Mouse (Mus musculus) E14TG2a.4 (cell line): Measurements from ENCODE around the gene Ntmt1.

ENCODE experiments used
- H3K27me3 ChIP-seq: 2 replicates; pipeline ENCODE4 v1.6.1; 2014; ENCODE audit warnings: low read length, control low read depth; ENCODE audit not compliant: insufficient read depth
- H3K36me3 ChIP-seq: 2 replicates; pipeline ENCODE4 v1.6.1; 2014; ENCODE audit warnings: low read length, control low read depth; ENCODE audit not compliant: insufficient read depth
- H3K4me1 ChIP-seq: replicated peaks from 2 replicates; pipeline ENCODE4 v1.6.1; 2014; ENCODE audit warnings: low read depth, low read length, control low read depth
- H3K4me3 ChIP-seq: replicated peaks from 2 replicates; pipeline ENCODE4 v1.5.1; 2014; ENCODE audit warnings: mild to moderate bottlenecking, low read length
- H3K9me3 ChIP-seq: 2 replicates; pipeline ENCODE4 v1.6.1; 2014; ENCODE audit warnings: low read length, control low read depth
- CTCF ChIP-seq: conservative IDR thresholded peaks from 2 replicates; pipeline ENCODE4 v1.5.1; 2014; ENCODE audit warnings: low read length
- NANOG ChIP-seq: IDR thresholded peaks from 2 replicates; pipeline ENCODE4 v1.6.1; 2014; ENCODE audit warnings: borderline replicate concordance, low read length, mixed read lengths
- POU5F1 ChIP-seq: IDR thresholded peaks from 2 replicates; pipeline ENCODE4 v1.6.1; 2014; ENCODE audit warnings: low read length, borderline replicate concordance

The Ntmt1 gene

GRCm38 (mm10) chr2:30768529-30768928, 39.1 kb upstream of the Ntmt1 start:
- no peaks in the 10 kb centered on the region for H3K9me3 ChIP-seq
- H3K4me1 ChIP-seq = peaks cover 50% of the 10 kb centered on the region
- H3K27me3 ChIP-seq = peaks cover 60% of the 10 kb centered on the region
- TF ChIP-seq NANOG (no peak), CTCF (no peak)
- no peaks in the 10 kb centered on the region for H3K36me3 ChIP-seq
- no peak overlapping the region for H3K4me3 ChIP-seq

GRCm38 (mm10) chr2:30769187-30769586, 38.4 kb upstream of the Ntmt1 start:
- H3K27me3 ChIP-seq = peaks cover 67% of the 10 kb centered on the region
- TF ChIP-seq CTCF (no peak), NANOG (no peak), POU5F1 (no peak)
- H3K9me3 ChIP-seq = no peaks in the 10 kb centered on the region
- no peaks in the 10 kb centered on the region for H3K36me3 ChIP-seq
- H3K4me3 ChIP-seq = no peak overlapping the region
- peaks cover 55% of the 10 kb centered on the region for H3K4me1 ChIP-seq

- peaks cover 77% of the 10 kb centered on the region for H3K4me1 ChIP-seq
- TF ChIP-seq CTCF (no peak), POU5F1 (no peak), NANOG (no peak)
- H3K36me3 ChIP-seq = no peaks in the 10 kb centered on the region
- H3K4me3 ChIP-seq = peak overlapping the region; percentile 77
- no peaks in the 10 kb centered on the region for H3K9me3 ChIP-seq
- H3K27me3 ChIP-seq = peaks cover 83% of the 10 kb centered on the region
Observed at GRCm38 (mm10) chr2:30771368-30771805, 36.2 kb upstream of the Ntmt1 start.

- H3K36me3 ChIP-seq = no peaks in the 10 kb centered on the region
- H3K27me3 ChIP-seq = peaks cover 83% of the 10 kb centered on the region
- H3K4me3 ChIP-seq = peak overlapping the region; percentile 77
- peaks cover 82% of the 10 kb centered on the region for H3K4me1 ChIP-seq
- no peaks in the 10 kb centered on the region for H3K9me3 ChIP-seq
- TF ChIP-seq CTCF (no peak), NANOG (no peak), POU5F1 (no peak)
Observed at GRCm38 (mm10) chr2:30771806-30772460, 35.7 kb upstream of the Ntmt1 start.

- Histone ChIP-seq H3K9me3 (no peaks in the 10 kb centered on the region), H3K36me3 (no peaks in the 10 kb centered on the region), H3K27me3 (peaks cover 87% of the 10 kb centered on the region), H3K4me3 (no peak overlapping the region), H3K4me1 (peaks cover 85% of the 10 kb centered on the region)
- TF ChIP-seq POU5F1 (no peak), CTCF (no peak), NANOG (no peak)
Observed at GRCm38 (mm10) chr2:30772581-30773312, 34.9 kb upstream of the Ntmt1 start.

- H3K9me3 ChIP-seq = no peaks in the 10 kb centered on the region
- H3K4me3 ChIP-seq = no peak overlapping the region
- H3K27me3 ChIP-seq = peaks cover 88% of the 10 kb centered on the region
- H3K4me1 ChIP-seq = peaks cover 85% of the 10 kb centered on the region
- TF ChIP-seq POU5F1 (no peak), NANOG (no peak), CTCF (no peak)
- no peaks in the 10 kb centered on the region for H3K36me3 ChIP-seq
Observed at GRCm38 (mm10) chr2:30773313-30774005, 34.2 kb upstream of the Ntmt1 start.

- peak; percentile 71 for TF ChIP-seq CTCF
- no peak for TF ChIP-seq NANOG
- no peak for TF ChIP-seq POU5F1
Observed at GRCm38 (mm10) chr2:30775955-30776354, 31.7 kb upstream of the Ntmt1 start.

GRCm38 (mm10) chr2:30777266-30777665, 30.4 kb upstream of the Ntmt1 start:
- TF ChIP-seq POU5F1 (no peak), NANOG (no peak), CTCF (no peak)
- H3K4me3 ChIP-seq = no peak overlapping the region

More at GRCm38 (mm10) chr2:30775955-30776354, 31.7 kb upstream of the Ntmt1 start:
- peaks cover 66% of the 10 kb centered on the region for H3K27me3 ChIP-seq
- H3K4me1 ChIP-seq = peaks cover 93% of the 10 kb centered on the region
- H3K36me3 ChIP-seq = no peaks in the 10 kb centered on the region
- no peaks in the 10 kb centered on the region for H3K9me3 ChIP-seq
- H3K4me3 ChIP-seq = no peak overlapping the region

More at GRCm38 (mm10) chr2:30777266-30777665, 30.4 kb upstream of the Ntmt1 start:
- Histone ChIP-seq H3K9me3 (no peaks in the 10 kb centered on the region), H3K27me3 (peaks cover 56% of the 10 kb centered on the region), H3K4me1 (peaks cover 93% of the 10 kb centered on the region), H3K36me3 (no peaks in the 10 kb centered on the region)
